Mouse (Mus musculus): ENCODE data around the gene Elane.

GRCm38 (mm10) chr10:79840091-79840490 is 46.0 kb upstream of the Elane start:
- TF ChIP-seq CTCF (IDR thresholded peaks at IDR 0.05; ENCODE audit: extremely low read depth, insufficient read depth, insufficient read length, insufficient replicate concordance) (no peak), POLR2A (IDR thresholded peaks at IDR 0.05; ENCODE audit: low read depth, low read length) (no peak)
